Mouse (Mus musculus) gastrocnemius, adult 2 months (tissue): ENCODE results near the gene Txnrd3. TPM values are rescaled to one million over a fixed set of nuclear protein-coding genes. Genes with fewer than 3 reads are reported as not detected.

Experiments
- DNase-seq: peaks from one replicate; pipeline ENCODE4 v3.0.0; 2022
- H3K27ac ChIP-seq: fragments of 200-600 bp; 2 replicates; pipeline ENCODE4 v1.8.1; 2022; ENCODE audit warnings: mild to moderate bottlenecking
- H3K4me3 ChIP-seq: fragments of 200-600 bp; 2 replicates; pipeline ENCODE4 v1.8.1; 2022; ENCODE audit warnings: mild to moderate bottlenecking, moderate library complexity
- CTCF ChIP-seq: fragments of 200-600 bp; IDR thresholded peaks from 2 replicates; pipeline ENCODE4 v1.8.1; 2022; ENCODE audit warnings: antibody characterized with exemption, mild to moderate bottlenecking, moderate library complexity
- intact Hi-C: fragments of 180-260 bp; cut with DNase I; formaldehyde crosslinking; loops from one replicate; pipeline ENCODE4 v1.15.1; 2025
- total RNA-seq, 2 experiments: library from RNA; stranded (reverse); gene quantifications; 2 replicates each; pipeline ENCODE4 v1.2.3; 2021

Gene Txnrd3
- total RNA-seq, 2 experiments from 2014 or later, result 3.4 to 4.4 TPM

DNA sequence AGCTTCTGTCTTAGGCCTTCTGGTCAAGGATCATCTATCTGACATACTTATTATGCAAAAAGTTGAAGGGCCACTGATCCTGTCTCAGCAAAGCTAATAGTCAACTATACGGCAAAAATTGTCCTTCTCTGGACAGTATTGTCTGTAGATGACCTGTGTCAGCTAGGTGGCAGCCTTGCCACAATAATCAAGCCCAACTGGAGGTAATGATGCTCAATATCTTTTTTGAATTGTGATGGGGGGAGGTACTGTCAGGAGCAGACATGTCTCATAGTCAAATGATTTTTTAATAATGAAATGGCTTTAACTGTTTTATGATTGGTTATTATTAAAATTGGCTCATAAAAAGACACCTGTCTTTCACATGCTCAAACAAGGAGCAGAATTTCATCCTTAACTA lies 40.4 kb downstream of the Txnrd3 start:
- DNase-seq, result no peak
- 0 out of 2 replicates have a peak, but pooled peaks have one; percentile 1 for TF ChIP-seq CTCF
- Histone ChIP-seq H3K4me3 (no peak overlapping the region), H3K27ac (no peak overlapping the region)
- intact Hi-C loops, result no loop called here

- no peak overlapping the region for H3K27ac ChIP-seq
- DNase-seq, result no peak
- H3K4me3 ChIP-seq, result no peak overlapping the region
- intact Hi-C loops, result no loop called here
- TF ChIP-seq CTCF, result no peak
Measured at GRCm38 (mm10) chr6:89687100-89687499, 43.3 kb downstream of the Txnrd3 start.

- TF ChIP-seq CTCF, result no peak
- no peak for DNase-seq
- Histone ChIP-seq H3K4me3 (no peak overlapping the region), H3K27ac (no peak overlapping the region)
- intact Hi-C loops, result no loop called here
Measured at GRCm38 (mm10) chr6:89706624-89707023, 62.8 kb downstream of the Txnrd3 start.

DNA sequence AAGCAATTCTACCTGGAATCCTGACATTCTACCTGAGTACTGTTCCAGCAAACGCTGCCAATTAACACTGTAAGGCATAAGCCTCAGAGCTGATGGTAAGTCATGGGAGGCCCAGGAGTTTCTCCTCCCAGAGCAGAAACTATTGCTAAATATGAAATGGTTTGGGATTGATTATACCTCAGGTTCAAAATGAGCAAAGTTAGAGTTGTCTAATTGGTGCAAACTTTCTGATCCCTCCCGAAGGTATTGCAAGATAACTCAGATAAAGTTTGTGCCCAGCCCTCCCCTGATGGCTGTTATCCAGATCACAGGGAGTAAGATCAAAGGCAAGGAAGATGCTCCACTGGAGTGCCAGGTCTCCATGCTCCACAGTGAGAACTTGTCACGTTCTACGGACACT lies 63.5 kb downstream of the Txnrd3 start, which contains the start of gene Vmn1r40:
Vmn1r40 (plus strand) TSS at position 301 of the 400 bp plus-strand sequence.
- Histone ChIP-seq H3K4me3 (no peak within 1 kb of the TSS), H3K27ac (no peak within 1 kb of the TSS)
- DNase-seq, result no peak
- TF ChIP-seq CTCF, result no peak
- intact Hi-C loops, result no loop called here

DNA sequence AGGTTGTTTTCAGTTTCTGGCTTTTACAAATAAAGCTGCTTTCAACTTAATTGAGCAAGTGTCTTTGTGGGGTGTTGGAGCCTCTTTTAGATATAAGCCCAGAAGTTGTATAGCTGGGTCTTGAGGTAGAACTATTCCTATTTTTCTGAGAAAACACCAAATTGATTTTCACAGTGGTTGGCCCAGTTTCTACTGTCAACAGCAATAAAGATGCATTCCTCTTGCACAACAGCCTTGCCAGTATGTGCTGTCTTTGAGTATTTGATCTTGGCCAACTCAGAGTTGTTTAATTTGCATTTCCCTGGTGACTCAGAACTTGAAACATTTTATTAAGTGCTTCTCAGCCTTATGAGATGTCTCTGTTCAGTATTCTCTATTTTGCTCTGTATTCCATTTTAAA lies 74.3 kb downstream of the Txnrd3 start:
- TF ChIP-seq CTCF, result no peak
- Histone ChIP-seq H3K27ac (no peak overlapping the region), H3K4me3 (no peak overlapping the region)
- intact Hi-C loops, result no loop called here
- no peak for DNase-seq

Other genes with a start within 250 kb of the Txnrd3 start
- 1 to 10 TPM; 2.5 TPM for gene Chchd6, start 48.3 kb upstream of the Txnrd3 start, total RNA-seq
- not detected for gene Vmn1r40, start 63.6 kb downstream of the Txnrd3 start, total RNA-seq
- gene Vmn1r41, start 96.8 kb downstream of the Txnrd3 start, total RNA-seq, result not detected
- not detected for gene Vmn1r42, start 232.4 kb downstream of the Txnrd3 start, total RNA-seq
- not detected for gene Vmn1r43, start 232.4 kb downstream of the Txnrd3 start, total RNA-seq
- gene Vmn1r44, start 239.7 kb downstream of the Txnrd3 start, total RNA-seq, result not detected